Mouse (Mus musculus) lung, postnatal 25 days (tissue): ENCODE data around the gene Aasdh.
"Not testable (repeated sequence)": the region's sequence is repeated elsewhere in the genome, so short reads cannot be mapped to it uniquely, and the experiment has no call there.

Experiments
- DNase-seq: peaks from one replicate; pipeline ENCODE4 v3.0.0; 2022; ENCODE audit warnings: low spot score

Gene Aasdh

GRCm38 (mm10) chr5:76905405-76906154, at the start of gene Aasdh:
TSS of gene Aasdh (minus strand) at chr5:76905514.
- peak; percentile 95 for DNase-seq

GRCm38 (mm10) chr5:76954271-76954900, 49.1 kb upstream of the Aasdh start:
- DNase-seq, result no peak

- no peak for DNase-seq
Measured at GRCm38 (mm10) chr5:76953794-76954193, 48.5 kb upstream of the Aasdh start.

GRCm38 (mm10) chr5:76952112-76953040, 47.1 kb upstream of the Aasdh start:
- no peak for DNase-seq

- DNase-seq, result peak; percentile 99
Measured at GRCm38 (mm10) chr5:76951106-76952027, 46.1 kb upstream of the Aasdh start, which contains the start of the genes Paics and Ppat. TSS of gene Paics (plus strand) at chr5:76951307. TSS of gene Ppat (minus strand) at chr5:76951578.

- DNase-seq, result peak; percentile 35
Measured at GRCm38 (mm10) chr5:76950343-76951105, 45.2 kb upstream of the Aasdh start.

GRCm38 (mm10) chr5:76947758-76948157, 42.4 kb upstream of the Aasdh start:
- DNase-seq, result no peak

- no peak for DNase-seq
Measured at GRCm38 (mm10) chr5:76947142-76947541, 41.8 kb upstream of the Aasdh start.

- DNase-seq, result no peak
Measured at GRCm38 (mm10) chr5:76945678-76946033, 40.3 kb upstream of the Aasdh start.

- DNase-seq, result no peak
Measured at GRCm38 (mm10) chr5:76944965-76945677, 39.8 kb upstream of the Aasdh start.

- DNase-seq, result no peak
Measured at GRCm38 (mm10) chr5:76942505-76942904, 37.2 kb upstream of the Aasdh start.

- no peak for DNase-seq
Measured at GRCm38 (mm10) chr5:76941975-76942374, 36.7 kb upstream of the Aasdh start.

GRCm38 (mm10) chr5:76939717-76940116, 34.4 kb upstream of the Aasdh start:
- no peak for DNase-seq

GRCm38 (mm10) chr5:76929180-76929877, 24.0 kb upstream of the Aasdh start:
- DNase-seq, result peak; percentile 44

GRCm38 (mm10) chr5:76928124-76928832, 23.0 kb upstream of the Aasdh start:
- peak; percentile 84 for DNase-seq

- DNase-seq, result no peak
Measured at GRCm38 (mm10) chr5:76924296-76924695, 19.0 kb upstream of the Aasdh start.

- no peak for DNase-seq
Measured at GRCm38 (mm10) chr5:76923428-76923827, 18.1 kb upstream of the Aasdh start.

- no peak for DNase-seq
Measured at GRCm38 (mm10) chr5:76922833-76923232, 17.5 kb upstream of the Aasdh start.

- not testable (repeated sequence) for DNase-seq
Measured at GRCm38 (mm10) chr5:76912522-76912921, 7.2 kb upstream of the Aasdh start.
